9 mouse cellular contexts compared by ENCODE assay signal in genomic region chr1:180433098-180433538, GRCm38 (mm10). TPM values are rescaled to one million over a fixed set of nuclear protein-coding genes. Genes with fewer than 3 reads are reported as not detected.
DNase-seq lines count a peak whose midpoint lies in the region; ATAC-seq and TF ChIP-seq lines count a peak whose summit lies in the region.
"Had no signal": no experiment of that assay in that cellular context is flagged by ENCODE, and none has a peak within 500 bp of the region (broad histone marks: within the 10 kb centered on the region; RNA-seq: fewer than 3 reads in every experiment).

No protein-coding gene starts in this region.

- no peak for DNase-seq in heart, postnatal 0 days (ENCODE audit: low spot score)
- DNase-seq in heart, adult 18-20 months: no peak
- DNase-seq in embryo, embryonic 10 days (ENCODE audit: low spot score): peak; percentile 63
- DNase-seq in gastrocnemius, adult 18-20 months (ENCODE audit: low spot score): no peak
- no peak for DNase-seq in urinary bladder, adult 18-20 months (ENCODE audit: low spot score in 2 of 2)

- no peaks in the 10 kb centered on the region for H3K4me1 ChIP-seq in heart, postnatal 0 days (ENCODE audit: control insufficient read depth, insufficient read depth)
- peaks cover 30% of the 10 kb centered on the region for H3K4me1 ChIP-seq in hindbrain, embryonic 15.5 days (replicated peaks)

- H3K9ac ChIP-seq in heart, postnatal 0 days (replicated peaks; ENCODE audit: low read depth, low read length): no peak overlapping the region
- peak overlapping the region; percentile 46 for H3K9ac ChIP-seq in hindbrain, embryonic 15.5 days

- H3K36me3 ChIP-seq in heart, postnatal 0 days (replicated peaks; ENCODE audit: control insufficient read depth, insufficient read depth, low read length): no peaks in the 10 kb centered on the region
- H3K36me3 ChIP-seq in hindbrain, embryonic 15.5 days: no peaks in the 10 kb centered on the region
- H3K36me3 ChIP-seq in myocyte (ENCODE audit: control insufficient read depth, insufficient read depth): no peaks in the 10 kb centered on the region

- H3K4me2 ChIP-seq in heart, postnatal 0 days (ENCODE audit: low read depth, low read length): peak overlapping the region; percentile 39
- peak overlapping the region; percentile 66 for H3K4me2 ChIP-seq in hindbrain, embryonic 15.5 days
- H3K4me2 ChIP-seq in myocyte (ENCODE audit: low read depth): peak overlapping the region; percentile 12

- 5% methylated on average over 16 of the region's 16 CpGs for WGBS in heart, postnatal 0 days
- WGBS in hindbrain, embryonic 15.5 days: 0% methylated on average over 16 of the region's 16 CpGs

- H3K27ac ChIP-seq in heart, postnatal 0 days (ENCODE audit: low read depth): no peak overlapping the region
- H3K27ac ChIP-seq in hindbrain, embryonic 15.5 days (replicated peaks): no peak overlapping the region; the same call in 1 of the 2 replicates

- TF ChIP-seq EP300 in heart, postnatal 0 days (IDR thresholded peaks at IDR 0.05; ENCODE audit: low read depth): no peak

- H3K79me2 ChIP-seq in myocyte (ENCODE audit: control insufficient read depth, insufficient read depth): no peaks in the 10 kb centered on the region

- no peak for ATAC-seq in heart, postnatal 0 days (ENCODE audit: insufficient read depth, low read depth)
- peak; percentile 50; the same call in 1 of the 2 replicates for ATAC-seq in hindbrain, embryonic 15.5 days (ENCODE audit: low FRiP score, low read depth)
- no peak for ATAC-seq in erythroid progenitor cell, adult 5-6 weeks (replicated peaks; ENCODE audit: low FRiP score, poor library complexity, severe bottlenecking)

- H3K27me3 ChIP-seq in heart, postnatal 0 days (ENCODE audit: control insufficient read depth, insufficient read depth, low read length): peaks cover 56% of the 10 kb centered on the region
- no peaks in the 10 kb centered on the region for H3K27me3 ChIP-seq in hindbrain, embryonic 15.5 days
- H3K27me3 ChIP-seq in myocyte (ENCODE audit: control insufficient read depth, insufficient read depth, insufficient read length): peaks cover 36% of the 10 kb centered on the region

- no peak overlapping the region for H3ac ChIP-seq in myocyte (ENCODE audit: control insufficient read depth, insufficient read length)

- H3K9me3 ChIP-seq in heart, postnatal 0 days (replicated peaks; ENCODE audit: control insufficient read depth, low read length): no peaks in the 10 kb centered on the region
- no peaks in the 10 kb centered on the region for H3K9me3 ChIP-seq in hindbrain, embryonic 15.5 days

- no peak for TF ChIP-seq POLR2A in myocyte (IDR thresholded peaks at IDR 0.05; ENCODE audit: insufficient read length, low read depth)

- no peak for TF ChIP-seq CTCF in heart, postnatal 0 days (IDR thresholded peaks at IDR 0.05; ENCODE audit: low read depth)

- H3K4me3 ChIP-seq in heart, postnatal 0 days (ENCODE audit: low read depth, low read length): no peak overlapping the region
- H3K4me3 ChIP-seq in hindbrain, embryonic 15.5 days: peak overlapping the region; percentile 32
- H3K4me3 ChIP-seq in myocyte: no peak overlapping the region

TF ChIP-seq in myocyte, 11 proteins besides CTCF, POLR2A, EP300 and RAD21:
- no peak for TF ChIP-seq TCF3 (IDR thresholded peaks at IDR 0.05; ENCODE audit: insufficient read length, low read depth)
- no peak for TF ChIP-seq REST (IDR thresholded peaks at IDR 0.05; ENCODE audit: insufficient read depth, insufficient read length)
- TF ChIP-seq MYOG (IDR thresholded peaks at IDR 0.05; ENCODE audit: control insufficient read depth in 1 of 3, insufficient read depth in 1 of 3, insufficient read length in 2 of 3, low read depth in 2 of 3): no peak
- TF ChIP-seq USF1 (IDR thresholded peaks at IDR 0.05; ENCODE audit: low read depth): no peak
- TF ChIP-seq POLR2AphosphoS2 (IDR thresholded peaks at IDR 0.05; ENCODE audit: insufficient read length, low read depth): no peak
- TF ChIP-seq SRF (IDR thresholded peaks at IDR 0.05; ENCODE audit: control insufficient read depth, insufficient read length, low read depth): no peak
- TF ChIP-seq MYOD1 (IDR thresholded peaks at IDR 0.05; ENCODE audit: control insufficient read depth in 1 of 3, insufficient read length in 2 of 3, low read depth in 2 of 3): no peak
- TF ChIP-seq TCF12 (IDR thresholded peaks at IDR 0.05; ENCODE audit: insufficient read depth, poor library complexity, severe bottlenecking): no peak
TF ChIP-seq in myocyte: peak in this region for 0.

RNA-seq across cellular contexts. Expression of gene Stum, which starts 50.2 kb away (rescaled TPM):
- 1.0 and 11.4 TPM in 2 replicates for total RNA-seq in heart, postnatal 0 days (2014; rRNA removed; ENCODE audit: low replicate concordance)
- polyA plus RNA-seq in heart, postnatal 0 days (2015; fragmentation: Nextera tagmentation; extraction: Ambion mirVana): 0.49 and 0.92 TPM in 2 replicates
- total RNA-seq in heart, adult 18-20 months (2021): 1 to 10 TPM; 2.6 to 3.1 TPM
- polyA plus RNA-seq in hindbrain, embryonic 15.5 days (2015; fragmentation: Nextera tagmentation; extraction: Ambion mirVana): 12.7 and 14.1 TPM in 2 replicates
- 0.28 TPM for polyA plus RNA-seq in myocyte (2012; fragmentation: generic; extraction: Trizol)
- total RNA-seq in erythroid progenitor cell, adult 5-6 weeks (2015; ENCODE audit: low replicate concordance): not detected in 2 replicates
- not detected in 2 replicates for total RNA-seq in erythroid progenitor cell, adult 5-6 weeks (2017; ENCODE audit: low replicate concordance)
- total RNA-seq in gastrocnemius, adult 18-20 months (2021): under 1 TPM; 0.59 to 0.78 TPM
- total RNA-seq: MEL had no signal

Comparison
In these comparisons a context has a peak if more than half of its experiments do, and no peak if none do; other contexts are left out.
1. H3K4me2 ChIP-seq: peak in every context shown above with its lines; median percentile 66 in hindbrain, embryonic 15.5 days; 39 in heart, postnatal 0 days; 12 in myocyte.